Comparison of ENCODE assay signal across 8 mouse cellular contexts in the genomic region with DNA sequence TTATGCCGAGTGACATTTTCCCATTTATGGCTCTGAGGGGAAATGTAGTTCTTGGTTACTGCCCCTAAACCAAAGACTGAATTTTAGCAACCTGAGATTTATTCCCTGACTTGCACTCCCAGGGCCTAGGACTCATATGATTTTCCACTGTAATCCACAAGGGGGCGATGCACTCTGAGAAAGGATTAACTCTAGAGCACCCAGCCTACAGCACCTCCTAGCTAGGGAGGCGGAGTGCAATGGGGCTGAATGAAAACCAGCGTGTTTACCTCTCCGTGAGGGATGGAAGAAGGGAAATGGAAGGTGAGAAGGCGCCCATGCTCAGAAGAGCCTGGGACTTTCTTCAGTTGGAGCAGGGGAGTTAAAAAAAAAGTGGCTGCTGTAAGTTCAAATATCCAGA.
DNase-seq lines count a peak whose midpoint lies in the region; ATAC-seq and TF ChIP-seq lines count a peak whose summit lies in the region.

No protein-coding gene starts in this region.

- no peak for DNase-seq in gastrocnemius, adult 2 months
- no peak for DNase-seq in gastrocnemius, postnatal 25 days
- DNase-seq in cerebellum, postnatal 14 days: peak; percentile 57 to 71
- DNase-seq in hindlimb bud, embryonic 11.5 days (ENCODE audit: extremely low spot score, low read depth, low spot score): peak; percentile 31
- peak; percentile 54 for DNase-seq in limb, embryonic 11.5 days (ENCODE audit: low spot score)
- DNase-seq in retina, postnatal 7 days (ENCODE audit: low read depth, low spot score): peak; percentile 50
- DNase-seq in urinary bladder, adult 2 months (ENCODE audit: low spot score): no peak

- H3K27me3 ChIP-seq in E14TG2a.4 (ENCODE audit: insufficient read depth, low read length): peaks cover 10% of the 10 kb centered on the region
- no peaks in the 10 kb centered on the region for H3K27me3 ChIP-seq in limb, embryonic 11.5 days (ENCODE audit: control insufficient read depth, insufficient read depth, low read length)

- H3K4me3 ChIP-seq in gastrocnemius, adult 2 months: no peak overlapping the region
- H3K4me3 ChIP-seq in E14TG2a.4 (replicated peaks; ENCODE audit: low read length): 0 out of 2 replicates have a peak overlapping the region, but pooled peaks have one; percentile 23
- H3K4me3 ChIP-seq in limb, embryonic 11.5 days (ENCODE audit: low read depth, low read length): no peak overlapping the region

- no peak overlapping the region for H3K4me2 ChIP-seq in limb, embryonic 11.5 days (ENCODE audit: low read depth, severe bottlenecking)

- no peak overlapping the region for H3K9ac ChIP-seq in limb, embryonic 11.5 days (ENCODE audit: low read length)

- 25% methylated on average over 6 of the region's 6 CpGs for WGBS in limb, embryonic 11.5 days

- no peak for ATAC-seq in limb, embryonic 11.5 days (ENCODE audit: insufficient number of reproducible peaks, low FRiP score, low TSS enrichment, low read depth)

- H3K4me1 ChIP-seq in E14TG2a.4 (replicated peaks; ENCODE audit: low read depth, low read length): peaks cover 21% of the 10 kb centered on the region
- H3K4me1 ChIP-seq in limb, embryonic 11.5 days (ENCODE audit: control insufficient read depth, insufficient read depth, low read length): no peaks in the 10 kb centered on the region

- no peak overlapping the region for H3K27ac ChIP-seq in gastrocnemius, adult 2 months
- no peak overlapping the region for H3K27ac ChIP-seq in limb, embryonic 11.5 days (replicated peaks; ENCODE audit: low read depth, low read length)

- intact Hi-C loops in gastrocnemius, adult 2 months (cut with DNase I): no loop called here

- H3K36me3 ChIP-seq in E14TG2a.4 (ENCODE audit: insufficient read depth, low read length): no peaks in the 10 kb centered on the region
- no peaks in the 10 kb centered on the region for H3K36me3 ChIP-seq in limb, embryonic 11.5 days (ENCODE audit: control insufficient read depth, insufficient read depth, low read length)

- H3K9me3 ChIP-seq in E14TG2a.4 (ENCODE audit: low read length): no peaks in the 10 kb centered on the region
- H3K9me3 ChIP-seq in limb, embryonic 11.5 days (ENCODE audit: control insufficient read depth, low read length): no peaks in the 10 kb centered on the region

- peak; percentile 51 for TF ChIP-seq CTCF in gastrocnemius, adult 2 months (IDR thresholded peaks at IDR 0.05)
- TF ChIP-seq CTCF in E14TG2a.4 (conservative IDR thresholded peaks at IDR 0.05; ENCODE audit: low read length): peak; percentile 79

Comparison
In these comparisons a context has a peak if more than half of its experiments do, and no peak if none do; other contexts are left out.
1. DNase-seq: peak in cerebellum, postnatal 14 days (2 of 2), hindlimb bud, embryonic 11.5 days (single experiment), limb, embryonic 11.5 days (single experiment) and retina, postnatal 7 days (single experiment); none in gastrocnemius, adult 2 months (single experiment), gastrocnemius, postnatal 25 days (single experiment) and urinary bladder, adult 2 months (single experiment).